Mouse (Mus musculus) kidney, adult 11 months (tissue): ENCODE measurements at regions not wholly inside any gene's neighbourhood (a gene's known extent, or its start where the extent isn't known, plus 50 kb on each side); places are given as distances from the start of the nearest gene placed in this dataset.

Source experiments
- DNase-seq: peaks from one replicate; pipeline ENCODE4 v3.0.0; 2022

GRCm38 (mm10) chr3:104586342-104587175 lies 51.9 kb upstream of the Slc16a1 start:
- DNase-seq = no peak

GRCm38 (mm10) chr3:104585303-104585702 lies 53.2 kb upstream of the Slc16a1 start:
- no peak for DNase-seq

- no peak for DNase-seq
Observed at GRCm38 (mm10) chr3:104583236-104583635, 55.2 kb upstream of the Slc16a1 start.

- DNase-seq = no peak
Observed at GRCm38 (mm10) chr3:104582521-104582920, 55.9 kb upstream of the Slc16a1 start.

- no peak for DNase-seq
Observed at GRCm38 (mm10) chr3:104579186-104579585, 59.3 kb upstream of the Slc16a1 start.

- peak; percentile 23 for DNase-seq
Observed at GRCm38 (mm10) chr3:104578374-104578773, 60.1 kb upstream of the Slc16a1 start.

GRCm38 (mm10) chr3:104577228-104577927 lies 61.1 kb upstream of the Slc16a1 start:
- no peak for DNase-seq

GRCm38 (mm10) chr3:104573277-104573940 lies 61.7 kb upstream of the Lrig2 start:
- DNase-seq = no peak

- DNase-seq = no peak
Observed at GRCm38 (mm10) chr3:104571935-104572631, 60.4 kb upstream of the Lrig2 start.

- no peak for DNase-seq
Observed at GRCm38 (mm10) chr3:104565423-104566230, 53.9 kb upstream of the Lrig2 start.

GRCm38 (mm10) chr3:104564857-104565256 lies 53.1 kb upstream of the Lrig2 start:
- no peak for DNase-seq

- no peak for DNase-seq
Observed at GRCm38 (mm10) chr3:104561567-104561966, 49.8 kb upstream of the Lrig2 start.
